Mouse (Mus musculus) ovary, postnatal 14 days (tissue): Measurements from ENCODE around the gene Zbtb8a.
A peak's percentile ranks its signal among the peaks of the same experiment; 100 is the strongest.
"Not testable (repeated sequence)": the region's sequence is repeated elsewhere in the genome, so short reads cannot be mapped to it uniquely, and the experiment has no call there.

Source experiments
- DNase-seq: peaks from one replicate; pipeline ENCODE4 v3.0.0; 2022; ENCODE audit warnings: low spot score

The Zbtb8a gene

GRCm38 (mm10) chr4:129377601-129378390 lies at the start of gene Zbtb8a:
Zbtb8a (minus strand) TSS chr4:129378116.
- DNase-seq = no peak

- no peak for DNase-seq
Measured at GRCm38 (mm10) chr4:129418321-129418720, 40.4 kb upstream of the Zbtb8a start.

- DNase-seq = no peak
Measured at GRCm38 (mm10) chr4:129416478-129416877, 38.6 kb upstream of the Zbtb8a start.

GRCm38 (mm10) chr4:129415892-129416291 lies 38.0 kb upstream of the Zbtb8a start:
- DNase-seq = no peak

GRCm38 (mm10) chr4:129410991-129411390 lies 33.1 kb upstream of the Zbtb8a start:
- DNase-seq = no peak

- DNase-seq = not testable (repeated sequence)
Measured at GRCm38 (mm10) chr4:129410532-129410931, 32.6 kb upstream of the Zbtb8a start.

GRCm38 (mm10) chr4:129406447-129406846 lies 28.5 kb upstream of the Zbtb8a start:
- DNase-seq = peak; percentile 62

- DNase-seq = no peak
Measured at GRCm38 (mm10) chr4:129399813-129400212, 21.9 kb upstream of the Zbtb8a start.

- no peak for DNase-seq
Measured at GRCm38 (mm10) chr4:129396960-129397359, 19.0 kb upstream of the Zbtb8a start.

- no peak for DNase-seq
Measured at GRCm38 (mm10) chr4:129394089-129394870, 16.4 kb upstream of the Zbtb8a start.

- no peak for DNase-seq
Measured at GRCm38 (mm10) chr4:129390936-129391557, 13.1 kb upstream of the Zbtb8a start.

- DNase-seq = no peak
Measured at GRCm38 (mm10) chr4:129390216-129390743, 12.4 kb upstream of the Zbtb8a start.

- no peak for DNase-seq
Measured at GRCm38 (mm10) chr4:129388404-129388803, 10.5 kb upstream of the Zbtb8a start.

- DNase-seq = no peak
Measured at GRCm38 (mm10) chr4:129386989-129387388, 9.1 kb upstream of the Zbtb8a start.

GRCm38 (mm10) chr4:129386269-129386946 lies 8.5 kb upstream of the Zbtb8a start:
- DNase-seq = no peak

GRCm38 (mm10) chr4:129385685-129386084 lies 7.8 kb upstream of the Zbtb8a start:
- no peak for DNase-seq

- no peak for DNase-seq
Measured at GRCm38 (mm10) chr4:129384440-129384839, 6.5 kb upstream of the Zbtb8a start.

- no peak for DNase-seq
Measured at GRCm38 (mm10) chr4:129383586-129383985, 5.7 kb upstream of the Zbtb8a start.

GRCm38 (mm10) chr4:129382488-129382887 lies 4.6 kb upstream of the Zbtb8a start:
- no peak for DNase-seq

GRCm38 (mm10) chr4:129382029-129382428 lies 4.1 kb upstream of the Zbtb8a start:
- DNase-seq = no peak

GRCm38 (mm10) chr4:129381148-129381547 lies 3.2 kb upstream of the Zbtb8a start:
- DNase-seq = no peak

GRCm38 (mm10) chr4:129379805-129380204 lies 1.9 kb upstream of the Zbtb8a start:
- no peak for DNase-seq
